Mouse (Mus musculus) urinary bladder, postnatal 36 days (tissue): Measurements from ENCODE around the gene Braf.
"Not testable (repeated sequence)": the region's sequence is repeated elsewhere in the genome, so short reads cannot be mapped to it uniquely, and the experiment has no call there.

Source experiments
- DNase-seq, 2 experiments: peaks; one replicate each; pipeline ENCODE4 v3.0.0; 2022; ENCODE audit warnings: low spot score in 2 of 2, mixed read lengths in 1 of 2

Gene Braf

DNA sequence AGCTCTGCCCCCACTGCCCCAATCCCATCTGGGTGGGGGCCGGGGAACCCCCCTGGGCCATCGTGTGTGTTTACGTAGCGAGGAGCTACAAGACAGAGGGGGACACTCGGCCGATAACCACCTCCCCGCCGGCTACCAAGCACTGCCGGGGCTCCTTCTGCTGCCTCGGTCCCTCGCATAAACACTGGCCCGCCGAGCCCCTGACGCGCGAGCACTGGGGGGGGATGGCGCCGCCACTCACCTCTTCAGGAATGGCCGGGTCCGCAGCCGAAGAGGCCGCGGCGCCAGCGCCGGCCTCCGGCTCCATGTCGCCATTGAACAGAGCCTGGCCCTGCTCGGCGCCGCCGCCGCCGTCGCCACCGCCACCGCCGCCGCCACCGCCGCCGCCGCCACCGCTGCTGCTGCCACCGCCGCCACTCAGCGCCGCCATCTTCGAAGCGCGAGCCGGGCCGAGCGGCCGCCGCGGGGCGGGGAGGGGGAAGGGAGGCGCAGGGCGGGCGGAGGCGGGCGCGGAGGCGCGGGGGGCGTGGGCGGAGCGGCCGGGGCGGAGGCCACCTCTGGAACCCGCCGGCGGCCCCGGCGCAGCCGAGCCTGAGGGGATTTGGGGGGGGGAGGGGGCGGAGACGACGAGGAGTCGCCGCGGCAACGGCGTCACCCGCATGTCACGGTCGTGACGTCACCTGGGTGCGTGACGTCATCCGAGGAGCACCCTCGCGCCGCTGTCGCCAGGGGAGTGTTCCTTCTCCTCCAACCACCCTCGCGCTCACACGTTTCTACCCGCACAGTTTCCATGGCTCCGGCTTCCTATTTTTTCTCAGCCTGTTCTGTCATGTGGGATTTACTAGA, at the start of gene Braf:
Gene Braf, minus strand, starts transcription at position 598 of the 846 bp plus-strand sequence.
- DNase-seq: peak; percentile 65 to 82

DNA sequence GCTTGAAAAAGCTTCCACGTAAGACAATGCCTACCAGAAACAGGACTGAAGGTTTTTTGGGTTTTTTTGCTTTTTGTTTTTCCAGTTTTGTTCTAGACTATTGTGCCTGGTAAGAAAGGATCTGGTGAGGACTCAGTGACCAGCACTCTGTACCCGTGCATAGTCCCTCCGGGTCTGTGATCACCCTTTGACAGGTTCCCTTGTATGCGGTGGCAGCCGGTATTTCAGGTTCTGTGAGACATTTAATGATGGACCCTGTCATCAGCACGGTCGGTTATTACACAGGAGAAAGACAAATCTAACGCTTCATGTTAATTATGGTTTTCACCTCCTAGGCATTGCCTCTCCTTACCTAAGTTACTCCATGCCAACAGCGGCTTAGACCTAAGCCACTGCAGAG, 49.8 kb upstream of the Braf start:
- no peak for DNase-seq

DNA sequence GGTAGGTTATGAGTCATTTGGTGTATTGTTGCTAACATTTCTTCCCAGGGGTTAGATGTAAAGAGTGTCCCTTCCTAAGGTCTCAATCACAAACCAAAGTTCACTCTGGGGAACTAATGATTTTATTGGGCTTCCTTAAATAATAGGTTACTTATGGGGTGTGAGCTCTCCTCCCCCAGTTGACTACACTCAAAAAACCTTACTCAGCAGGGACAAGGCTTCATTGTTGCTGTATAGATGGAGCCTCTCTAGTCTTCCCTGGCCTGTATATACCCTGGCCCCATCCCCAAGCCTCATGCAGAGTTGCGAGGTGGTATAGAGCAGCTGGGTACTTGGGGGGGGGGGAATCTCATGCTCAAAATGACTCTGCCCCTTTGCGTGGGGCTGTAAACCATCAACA, 32.0 kb upstream of the Braf start:
- no peak for DNase-seq

DNA sequence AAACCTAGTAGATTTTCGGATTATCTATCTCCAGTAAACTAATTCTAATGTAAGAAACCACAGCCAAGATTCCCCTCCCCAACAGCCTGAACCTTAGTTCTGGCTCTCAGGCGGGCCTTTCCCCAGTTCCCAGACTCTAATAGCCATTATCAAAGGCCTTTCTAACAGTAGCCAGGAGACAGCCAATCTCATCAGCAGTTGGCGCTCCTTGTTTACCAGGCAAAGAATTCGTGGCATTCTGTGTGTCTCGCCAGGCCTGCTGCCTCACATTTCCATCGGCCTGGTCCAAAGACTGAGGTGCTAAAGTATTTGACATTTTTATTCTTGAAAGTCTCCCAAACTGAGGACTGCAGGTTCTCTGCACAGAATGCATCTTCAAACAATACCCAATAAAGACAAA, 24.6 kb upstream of the Braf start:
- DNase-seq: no peak

DNA sequence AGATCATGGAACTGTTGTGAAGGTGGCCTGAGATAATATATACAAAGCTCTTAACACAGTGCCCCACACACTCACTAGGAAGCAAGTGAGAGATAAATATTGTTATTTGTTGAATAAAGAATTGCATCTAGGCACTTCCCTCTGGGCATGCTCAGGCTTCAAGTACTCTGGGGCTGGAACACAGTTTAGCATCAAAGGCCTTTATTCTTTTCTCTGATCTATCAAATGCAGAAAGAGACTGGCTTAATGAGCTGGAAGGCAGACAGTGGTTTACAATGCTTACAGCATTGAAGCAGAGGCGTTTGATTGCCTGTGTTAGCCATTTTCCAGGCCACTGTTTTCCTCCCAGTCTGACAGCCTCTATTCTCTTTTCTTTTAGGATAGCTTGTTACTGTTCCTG, 21.8 kb upstream of the Braf start:
- no peak for DNase-seq

DNA sequence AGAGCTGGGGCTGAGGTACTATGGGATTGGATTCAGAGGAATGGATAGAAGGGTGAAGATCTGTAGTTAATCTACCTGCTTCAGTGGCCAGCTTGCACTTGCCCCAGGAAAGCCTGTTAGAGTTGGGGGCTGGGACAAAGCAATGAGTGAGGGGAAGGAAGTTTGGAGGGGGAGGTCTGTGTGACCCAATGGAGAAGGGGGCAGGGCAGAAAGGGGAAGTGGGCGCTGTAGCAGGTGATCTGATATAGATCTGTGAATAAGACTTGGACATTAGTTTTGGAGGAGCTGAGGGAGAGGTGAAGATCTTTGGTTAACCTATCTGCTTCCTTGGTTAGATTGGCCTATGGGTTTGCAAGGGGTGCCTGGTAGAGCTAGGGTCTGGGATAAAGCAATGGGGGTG, 20.2 kb upstream of the Braf start:
- no peak for DNase-seq

DNA sequence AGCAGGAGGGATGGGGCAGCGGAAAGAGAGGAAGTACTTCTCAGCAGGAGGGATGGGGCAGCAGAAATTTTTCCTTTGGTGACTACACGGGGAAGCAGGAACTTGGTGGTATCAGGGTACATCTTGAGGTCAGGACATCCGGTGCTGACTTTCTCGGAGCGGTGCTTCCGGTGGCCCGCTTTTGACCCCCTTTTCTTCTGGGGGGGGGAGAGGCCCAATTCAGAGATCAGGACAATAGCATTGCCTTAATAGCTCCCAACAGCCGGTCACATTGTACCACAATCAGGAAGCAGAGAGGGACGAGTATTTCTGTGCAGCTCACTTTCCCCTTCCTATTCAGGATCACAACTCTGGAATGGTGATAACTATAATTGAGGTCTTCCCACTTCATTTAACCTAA, 14.4 kb upstream of the Braf start:
- DNase-seq: not testable (repeated sequence)

DNA sequence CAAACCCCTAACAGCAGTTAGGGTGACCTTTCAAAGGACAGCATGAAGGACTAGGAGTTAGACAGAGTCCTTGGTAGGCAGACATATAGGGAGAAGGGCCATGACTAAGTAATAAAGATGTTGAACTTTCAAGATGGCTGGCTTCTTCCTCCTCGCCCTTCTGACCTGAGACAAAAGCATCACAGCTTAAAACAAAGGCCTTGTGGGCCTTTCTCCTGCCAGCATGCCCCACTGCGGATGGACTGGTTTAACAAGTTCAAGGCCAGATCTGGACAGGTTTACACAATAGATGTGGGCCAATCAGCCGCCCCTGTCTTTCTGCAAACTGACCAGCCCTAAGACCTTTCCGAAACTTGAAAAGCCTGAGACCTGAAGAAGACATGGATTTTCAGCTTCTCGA, 2.8 kb upstream of the Braf start:
- DNase-seq: peak; percentile 22 to 44

DNA sequence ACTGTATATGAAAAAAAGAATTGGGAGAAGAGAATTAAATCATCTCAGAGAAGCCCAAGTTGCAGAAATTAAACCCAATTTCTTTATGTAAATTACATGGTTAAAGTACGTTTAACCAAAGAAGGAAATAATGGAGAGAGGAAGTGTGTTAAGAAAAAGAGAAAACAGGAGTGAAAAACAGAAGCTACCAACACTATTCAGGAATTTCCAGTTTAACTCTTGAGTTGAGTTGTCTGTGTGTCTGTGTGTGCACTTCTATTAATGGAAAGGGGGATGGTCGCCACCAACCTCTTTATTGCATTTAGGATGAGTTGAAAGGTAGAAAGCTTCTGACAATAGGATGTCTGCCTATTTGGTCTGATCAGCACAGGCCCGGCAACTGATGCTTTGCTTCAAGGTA, 886 bp upstream of the Braf start:
- no peak for DNase-seq

DNA sequence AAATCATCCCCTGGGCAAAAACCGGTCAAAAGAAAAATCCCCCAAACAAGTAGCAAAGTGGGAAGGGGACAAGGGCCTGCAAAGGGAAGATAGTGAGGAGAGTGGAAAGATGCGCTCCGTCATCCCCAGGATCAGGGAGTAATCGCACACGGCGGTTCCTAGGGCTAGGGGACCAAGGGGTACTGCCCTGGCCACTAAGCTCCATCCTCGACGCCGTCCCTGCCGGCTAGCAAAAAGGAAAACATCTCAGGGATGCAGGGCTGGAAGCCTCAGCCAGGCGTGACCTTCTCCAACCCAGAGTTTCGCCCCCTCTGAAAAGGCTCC, 759 bp downstream of the Braf start:
- DNase-seq: peak in 1 of 2 experiments; percentile 28

DNA sequence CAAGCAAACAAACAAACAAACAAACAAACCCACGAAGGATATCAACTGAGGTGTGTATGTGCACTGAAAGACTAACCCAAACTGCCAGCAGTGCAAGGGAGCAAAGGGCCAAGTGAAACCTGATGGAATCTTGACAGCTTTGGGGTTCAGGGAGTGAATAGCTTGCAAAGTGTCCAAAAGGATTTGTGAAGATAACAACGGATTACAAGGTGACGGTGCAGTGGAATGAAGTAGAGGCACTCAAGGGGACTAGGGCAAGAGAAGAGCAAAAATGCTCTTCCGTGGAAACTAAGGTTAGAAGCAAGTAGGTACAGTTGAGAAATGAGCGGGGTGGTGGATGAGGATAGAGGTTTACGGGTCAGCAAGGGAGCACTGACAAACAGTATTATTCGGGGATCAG, 1.2 kb downstream of the Braf start:
- DNase-seq: no peak

DNA sequence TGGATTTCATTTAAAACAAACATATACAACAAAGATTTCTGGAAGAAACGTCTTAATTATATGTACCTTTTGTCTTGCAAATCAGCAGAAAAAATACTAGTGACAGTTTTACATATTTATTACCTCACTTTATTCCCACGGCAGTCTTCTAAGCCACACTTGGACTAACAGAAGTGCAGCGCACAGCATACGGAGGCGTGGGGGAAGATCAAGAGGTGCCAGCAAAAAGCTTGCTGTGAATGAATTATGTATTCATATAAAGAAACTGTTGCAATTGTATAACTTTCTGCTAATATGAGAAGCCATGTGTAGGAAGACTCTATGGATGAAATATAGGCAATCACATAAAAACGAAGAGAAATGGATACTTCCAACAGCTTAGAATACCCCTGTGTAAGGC, 6.7 kb downstream of the Braf start:
- no peak for DNase-seq

DNA sequence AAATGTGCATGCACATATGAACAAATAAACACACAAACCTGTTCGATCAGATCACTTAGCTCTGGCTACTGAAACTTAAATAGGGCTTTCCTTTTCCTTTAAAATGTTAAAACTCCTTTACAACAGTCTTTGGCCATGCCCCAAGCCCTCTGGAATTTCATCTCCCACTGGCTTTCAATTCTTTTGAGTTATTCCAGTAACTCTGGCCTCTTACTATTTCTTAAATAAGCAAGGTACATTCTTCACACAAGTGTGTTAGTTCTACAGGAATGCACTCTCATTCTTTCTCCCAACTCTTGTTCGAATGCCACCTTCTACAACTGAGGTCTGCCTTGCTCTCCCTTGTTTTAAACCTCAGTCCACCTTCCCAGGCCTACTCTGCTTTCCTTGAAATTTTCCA, 8.2 kb downstream of the Braf start:
- no peak for DNase-seq

DNA sequence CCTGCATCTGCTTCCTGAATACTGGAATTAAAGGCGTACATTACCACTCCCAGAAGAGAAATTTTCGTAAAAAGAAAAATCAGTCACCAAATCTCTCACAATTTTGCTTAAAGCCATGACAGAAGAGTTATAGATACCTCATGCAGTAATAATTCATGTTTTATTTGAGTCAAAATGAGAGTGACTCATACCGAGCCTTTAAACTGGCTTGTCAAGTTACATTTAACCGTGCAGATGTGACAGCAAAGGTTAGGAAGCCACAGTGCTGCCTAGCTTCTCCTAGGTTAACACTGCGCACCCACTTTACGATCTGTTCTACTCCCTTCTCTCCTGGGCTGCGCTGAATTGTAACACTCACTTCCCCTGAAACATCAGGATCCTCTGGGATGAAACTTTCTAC, 10.9 kb downstream of the Braf start:
- DNase-seq: no peak

DNA sequence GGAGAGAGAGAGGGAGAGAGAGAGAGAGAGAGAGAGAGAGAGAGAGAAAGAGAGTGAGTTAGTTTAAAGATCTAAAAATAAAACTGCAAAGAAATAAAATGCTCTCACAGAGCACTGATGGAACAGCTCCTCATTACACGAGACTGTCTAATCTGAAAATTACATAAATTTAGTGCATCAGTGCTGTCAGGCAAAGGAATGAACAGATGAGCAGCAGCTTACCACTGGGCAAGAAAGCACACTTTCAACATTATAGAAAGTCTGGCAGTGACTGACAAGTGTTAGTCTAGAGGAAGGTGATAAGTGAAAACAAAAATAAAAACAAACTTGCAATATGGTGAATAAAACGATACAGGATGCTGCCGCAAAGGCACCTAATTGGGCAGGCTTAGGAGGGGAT, 11.9 kb downstream of the Braf start:
- DNase-seq: no peak

DNA sequence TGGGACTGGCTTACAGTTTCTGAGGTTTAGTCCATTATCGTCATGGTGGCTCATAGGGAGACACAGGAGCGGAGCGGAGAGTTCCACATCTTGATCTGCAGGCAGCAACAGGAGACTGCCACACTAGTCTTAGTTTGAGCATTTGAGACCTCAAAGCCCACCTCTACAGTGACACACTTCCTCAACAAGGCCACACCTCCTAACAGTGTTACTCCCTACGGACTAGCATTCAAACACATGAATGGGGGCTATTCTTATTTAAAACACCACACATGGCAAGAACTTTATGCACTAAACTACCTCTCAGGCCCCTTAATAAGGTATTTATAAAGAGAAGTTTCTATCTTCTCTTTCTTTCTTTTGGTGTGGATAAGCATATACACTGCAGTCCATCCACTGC, 19.6 kb downstream of the Braf start:
- DNase-seq: no peak

DNA sequence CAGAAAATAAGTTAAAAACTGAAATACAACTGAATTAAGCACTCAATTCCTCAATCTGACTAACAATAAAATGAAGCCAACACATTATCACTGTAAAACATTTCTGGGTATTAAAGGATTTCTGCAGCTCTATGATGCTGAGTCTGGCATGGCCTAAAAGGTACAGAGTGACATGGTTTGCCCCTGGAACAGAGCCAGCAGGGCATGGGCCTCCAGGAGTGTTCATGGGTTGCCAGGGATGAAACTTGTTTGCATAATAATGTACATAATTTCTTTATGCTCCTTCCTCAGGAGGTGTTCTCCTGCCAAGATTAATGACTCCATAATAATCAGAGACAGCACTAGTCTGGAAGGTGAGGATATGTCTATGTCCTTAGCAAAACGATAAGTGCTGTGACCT, 32.1 kb downstream of the Braf start:
- DNase-seq: no peak

DNA sequence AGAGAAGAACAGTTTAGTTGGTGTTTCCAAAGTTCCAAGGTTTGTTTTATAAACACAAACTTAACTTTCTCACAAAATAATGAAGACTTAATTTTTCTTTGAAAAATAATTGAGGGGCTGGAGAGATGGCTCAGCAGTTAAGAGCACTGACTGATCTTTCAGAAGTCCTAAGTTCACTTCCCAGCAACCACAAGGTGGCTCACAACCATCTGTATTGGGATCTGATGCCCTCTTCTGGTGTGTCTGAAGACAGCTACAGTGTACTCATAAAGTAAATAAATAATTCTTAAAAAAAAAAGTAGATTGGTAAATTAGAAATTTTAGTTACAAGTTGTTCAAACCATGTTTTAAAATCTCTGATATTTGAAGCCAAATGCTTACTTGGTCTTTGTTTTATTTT, 38.4 kb downstream of the Braf start:
- DNase-seq: not testable (repeated sequence)

DNA sequence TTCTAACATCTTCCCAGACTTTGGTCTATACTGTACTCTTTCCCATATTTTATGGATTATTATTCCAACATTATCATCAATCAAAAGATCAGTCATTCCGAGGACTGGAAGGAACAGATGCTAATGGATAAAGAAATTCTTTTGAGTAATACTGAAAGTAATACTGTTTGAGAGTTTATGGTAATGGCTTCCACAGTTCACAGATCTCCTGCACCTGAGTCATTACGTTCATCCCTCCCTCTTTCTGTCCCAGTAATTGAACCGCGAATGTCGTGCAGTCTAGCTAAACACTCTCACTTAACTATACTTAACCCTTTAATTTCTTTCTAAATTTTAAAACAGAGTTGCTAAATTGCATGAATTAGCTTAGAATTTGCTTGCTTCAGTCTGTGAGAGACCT, 43.5 kb downstream of the Braf start:
- DNase-seq: no peak

DNA sequence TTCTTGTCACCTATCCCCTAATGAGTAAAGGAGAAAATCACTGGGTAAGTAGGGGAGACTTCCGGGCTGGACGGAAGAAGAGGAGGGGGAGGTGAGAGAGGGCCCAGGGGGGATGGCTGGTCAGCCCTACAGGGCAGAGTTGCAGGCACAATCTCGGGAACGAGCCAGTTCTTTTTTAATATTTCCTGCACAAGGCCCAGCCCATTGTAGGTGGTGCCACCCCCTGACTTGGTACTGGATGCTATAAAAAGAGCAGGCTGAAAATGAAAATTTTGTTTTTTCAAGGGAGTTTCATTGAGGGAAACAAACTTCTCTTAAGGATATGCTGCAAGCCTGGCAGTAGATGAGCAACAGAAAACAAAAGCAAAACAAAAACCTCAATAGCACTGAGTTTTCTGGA, 44.7 kb downstream of the Braf start:
- DNase-seq: no peak

DNA sequence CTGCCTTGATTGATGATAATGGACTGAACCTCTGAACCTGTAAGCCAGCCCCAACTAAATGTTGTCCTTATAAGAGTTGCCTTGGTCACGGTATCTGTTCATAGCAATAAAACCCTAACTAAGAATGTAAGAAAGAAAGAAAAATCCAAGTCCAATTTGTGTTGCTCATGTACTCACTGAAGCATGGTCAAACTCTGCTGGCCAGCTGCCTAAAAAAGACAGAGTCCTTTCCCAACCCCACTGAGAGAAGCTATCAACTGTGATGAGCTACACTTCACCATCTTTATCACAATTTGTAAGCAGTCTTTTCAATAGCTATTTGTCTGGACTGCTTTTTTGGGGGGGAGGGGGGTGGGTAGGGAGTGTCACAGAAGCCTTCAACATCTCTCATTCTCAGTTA, 47.0 kb downstream of the Braf start:
- DNase-seq: no peak

DNA sequence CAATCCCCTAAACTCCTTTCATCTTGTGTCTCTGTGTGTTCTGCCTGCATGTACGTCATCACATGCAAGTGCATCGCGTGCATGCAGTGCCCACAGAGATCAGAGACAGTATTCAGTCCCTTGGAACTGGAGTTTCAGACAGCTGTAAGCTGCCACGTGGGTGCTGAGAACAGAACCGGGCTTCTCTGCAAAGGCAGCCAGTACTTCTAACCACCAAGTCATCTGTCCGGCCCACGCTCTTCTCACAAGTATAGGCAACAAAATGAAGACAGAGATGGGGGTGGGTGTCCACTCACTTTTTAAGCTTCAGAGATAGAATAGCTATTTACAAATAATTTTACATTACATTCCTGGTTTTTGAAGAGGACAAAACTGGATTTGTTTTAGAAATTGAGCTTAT, 50.2 kb downstream of the Braf start:
- no peak for DNase-seq

DNA sequence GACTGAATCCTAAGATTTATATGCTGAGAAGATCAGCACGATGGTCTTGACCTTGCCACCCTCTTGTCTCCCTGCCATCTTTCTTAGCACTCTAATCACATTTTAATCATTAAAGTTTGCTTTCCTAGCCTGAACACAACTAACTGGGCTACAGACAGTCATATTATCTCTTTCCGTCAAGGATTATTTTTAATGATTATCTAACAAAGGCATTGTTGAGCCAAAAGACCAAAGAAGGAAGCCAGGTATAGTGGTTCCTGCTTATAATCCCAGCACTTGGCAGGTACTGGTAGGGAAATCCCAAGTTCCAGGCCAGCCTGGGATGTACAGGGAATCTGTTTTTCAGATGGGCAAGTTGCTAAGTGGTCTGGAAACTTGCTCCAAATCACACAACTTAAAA, 114.0 kb downstream of the Braf start:
- no peak for DNase-seq

DNA sequence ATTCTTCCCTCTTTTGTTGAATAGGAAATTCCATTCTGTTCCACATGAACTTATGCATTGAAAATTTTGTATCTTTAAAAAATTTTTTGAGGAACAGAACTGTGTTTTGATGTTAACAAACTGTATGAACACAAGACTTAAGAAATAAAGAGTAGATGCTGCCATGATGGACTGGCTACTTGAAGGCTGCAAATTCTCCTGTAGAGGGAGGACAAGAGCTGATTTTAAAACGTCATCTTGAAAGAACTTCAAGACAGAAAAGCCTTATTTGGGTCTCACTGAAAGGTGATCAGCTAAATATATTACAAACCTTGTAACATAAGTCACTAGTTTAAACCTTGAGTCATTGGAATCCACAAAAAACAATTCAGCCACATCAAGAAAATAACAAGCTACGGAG, 115.1 kb downstream of the Braf start:
- DNase-seq: no peak
